Mouse (Mus musculus) limb, embryonic 10.5 days (tissue): Measurements from ENCODE around the gene 4931423N10Rik. TPM values are rescaled to one million over a fixed set of nuclear protein-coding genes. Genes with fewer than 3 reads are reported as not detected.

Experiments
- polyA plus RNA-seq: library from polyadenylated mRNA; unstranded; fragments of >200 nt; fragmentation: Nextera tagmentation; extraction: Ambion mirVana; gene quantifications from 2 replicates; pipeline ENCODE4 v1.2.1, GENCODE M21; 2016

4931423N10Rik gene
- polyA plus RNA-seq, 1 experiment from 2014 or later = not detected

Other genes starting within 250 kb of the 4931423N10Rik start
- gene Abi1, start 167.2 kb upstream of the 4931423N10Rik start, polyA plus RNA-seq = 32.1 and 40.2 TPM in 2 replicates
- gene Acbd5, start 139.3 kb upstream of the 4931423N10Rik start, polyA plus RNA-seq = 21.7 and 27.7 TPM in 2 replicates
- 16.3 and 16.9 TPM in 2 replicates for gene Mastl, start 51.5 kb upstream of the 4931423N10Rik start, polyA plus RNA-seq
- gene Yme1l1, start 51.1 kb upstream of the 4931423N10Rik start, polyA plus RNA-seq = 64.9 and 76.5 TPM in 2 replicates
- gene Nxph2, start 113.8 kb downstream of the 4931423N10Rik start, polyA plus RNA-seq = not detected in 2 replicates